8 mouse cellular contexts compared by ENCODE assay signal in the genomic region with DNA sequence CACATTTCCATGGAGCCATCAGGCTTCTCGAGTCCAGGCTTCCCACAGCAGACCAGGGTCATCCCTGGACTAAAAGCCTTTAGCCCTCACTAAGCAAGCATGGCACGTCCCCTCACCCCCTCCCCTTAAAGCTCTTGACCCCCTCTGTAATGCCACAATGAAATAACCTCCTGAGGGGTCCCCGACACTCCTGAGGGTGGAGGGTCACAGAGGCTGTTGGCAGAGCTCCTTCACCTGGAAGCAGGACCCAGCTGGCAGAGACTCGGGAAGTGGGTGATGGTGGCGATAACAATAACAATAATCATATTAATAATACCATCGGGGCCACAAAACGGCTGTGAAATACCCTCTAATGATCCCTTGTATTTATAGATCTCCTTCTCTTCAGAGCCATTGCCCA. TPM values are rescaled to one million over a fixed set of nuclear protein-coding genes. Genes with fewer than 3 reads are reported as not detected.
DNase-seq lines count a peak whose midpoint lies in the region; ATAC-seq and TF ChIP-seq lines count a peak whose summit lies in the region.

A gene (minus strand): TSS at position 101 of the 400 bp plus-strand sequence.

- 76% methylated on average over 7 of the region's 7 CpGs for WGBS in forebrain, embryonic 12.5 days

- intact Hi-C loops in left cerebral cortex, postnatal 25 days (cut with DNase I) = loop anchor here (1.0 to 10.0 kb wide), 2 partner anchors 43 to 162 kb away; no protein-coding TSS in a partner anchor

- H3K9ac ChIP-seq in forebrain, embryonic 12.5 days = no peak within 1 kb of the TSS

- H3K4me3 ChIP-seq in layer of hippocampus, adult 2 months = no peak within 1 kb of the TSS
- H3K4me3 ChIP-seq in forebrain, embryonic 12.5 days (replicated peaks) = no peak within 1 kb of the TSS

- H3K4me2 ChIP-seq in forebrain, embryonic 12.5 days = peak within 1 kb of the TSS; percentile 28; the same call in 1 of the 2 replicates

- H3K4me1 ChIP-seq in forebrain, embryonic 12.5 days = peaks cover 18% of the 10 kb centered on the region

- no peaks in the 10 kb centered on the region for H3K9me3 ChIP-seq in forebrain, embryonic 12.5 days

- peaks cover 53% of the 10 kb centered on the region for H3K27me3 ChIP-seq in forebrain, embryonic 12.5 days

- H3K36me3 ChIP-seq in forebrain, embryonic 12.5 days (replicated peaks) = no peaks in the 10 kb centered on the region

- no peak for DNase-seq in layer of hippocampus, adult 2 months (ENCODE audit: low spot score in 2 of 2)
- DNase-seq in layer of hippocampus, adult 9-11 months = no peak
- DNase-seq in adrenal gland, adult 8-10 months = no peak
- no peak for DNase-seq in left cerebral cortex, postnatal 25 days (ENCODE audit: low spot score in 2 of 2)
- DNase-seq in ovary, postnatal 36 days (ENCODE audit: low spot score) = no peak
- DNase-seq in adipocyte (ENCODE audit: low spot score) = no peak

- no peak within 1 kb of the TSS for H3K27ac ChIP-seq in layer of hippocampus, adult 2 months
- H3K27ac ChIP-seq in forebrain, embryonic 12.5 days = 0 out of 2 replicates have a peak within 1 kb of the TSS, but pooled peaks have one; percentile 13

- no peak for TF ChIP-seq CTCF in layer of hippocampus, adult 2 months (conservative IDR thresholded peaks at IDR 0.05)

- no peak for ATAC-seq in forebrain, embryonic 12.5 days (ENCODE audit: low FRiP score)
- ATAC-seq in granulocyte monocyte progenitor cell, adult 5-6 weeks (replicated peaks; ENCODE audit: poor library complexity, severe bottlenecking) = no peak

RNA-seq across cellular contexts. Expression of the gene that starts here (rescaled TPM):
- total RNA-seq in layer of hippocampus, adult 2 months (2021) = 10 to 100 TPM; 15.9 to 17.2 TPM
- 10 to 100 TPM; 13.8 to 21.0 (median 16.4) TPM for total RNA-seq in adrenal gland, adult 8-10 months (2022)
- 23.1 and 27.2 TPM in 2 replicates for polyA plus RNA-seq in forebrain, embryonic 12.5 days (2016; fragmentation: Nextera tagmentation; extraction: Ambion mirVana)
- 10 to 100 TPM; 12.8 to 13.5 TPM for total RNA-seq in left cerebral cortex, postnatal 25 days (2021)
- total RNA-seq in granulocyte monocyte progenitor cell, adult 5-6 weeks (2014; fragmentation: Nextera tagmentation) = 19.8 and 22.3 TPM in 2 replicates
- 2.2 and 2.8 TPM in 2 replicates for total RNA-seq in granulocyte monocyte progenitor cell, adult 5-6 weeks (2017)
